Mouse (Mus musculus): ENCODE data around the gene Ppp6r1. TPM values are rescaled to one million over a fixed set of nuclear protein-coding genes. Genes with fewer than 3 reads are reported as not detected.
A peak's percentile ranks its signal among the peaks of the same experiment; 100 is the strongest.
"Not testable (repeated sequence)": the region's sequence is repeated elsewhere in the genome, so short reads cannot be mapped to it uniquely, and the experiment has no call there.

The Ppp6r1 gene
- polyA plus RNA-seq, 1 experiment from 2014 or later, result 82.6 TPM

- H3K27me3 ChIP-seq, result no peaks in the 10 kb centered on the region
- no peak for ATAC-seq
- peak; percentile 56 for TF ChIP-seq CTCF (IDR thresholded peaks at IDR 0.05)
- DNase-seq (ENCODE audit: low read depth, low spot score), result no peak
- in situ Hi-C loops (cut with MboI; ENCODE audit: low pct_unique_long_range_greater_than_20kb), result loop anchor here (10.0 kb wide), 1 partner anchor 181 kb away; no protein-coding TSS in a partner anchor
- ChIA-PET CTCF (interaction anchor here (0.6 to 1.2 kb wide), 4 partner anchors 8 to 169 kb away, joined by 3 to 4 read pairs (median 3); partner anchors contain the start of gene Rpl28), POLR2A (interaction anchor here (0.7 kb wide), 1 partner anchor 22 kb away, joined by 3 read pairs; no protein-coding TSS in a partner anchor)
Measured at GRCm38 (mm10) chr7:4623544-4624189, 35.2 kb downstream of the Ppp6r1 start.

GRCm38 (mm10) chr7:4619979-4620378 is 38.8 kb downstream of the Ppp6r1 start:
- in situ Hi-C loops (cut with MboI; ENCODE audit: low pct_unique_long_range_greater_than_20kb), result loop anchor here (10.0 kb wide), 2 partner anchors 55 to 185 kb away; no protein-coding TSS in a partner anchor
- peaks cover 5% of the 10 kb centered on the region for H3K27me3 ChIP-seq
- TF ChIP-seq CTCF (IDR thresholded peaks at IDR 0.05), result no peak
- ChIA-PET POLR2A (no interaction called here), CTCF (no interaction called here)
- ATAC-seq (peak; percentile 26), DNase-seq (ENCODE audit: low read depth, low spot score) (peak; percentile 20)

- TF ChIP-seq CTCF (IDR thresholded peaks at IDR 0.05), result no peak
- POLR2A ChIA-PET, result no interaction called here
- DNase-seq (ENCODE audit: low read depth, low spot score) (no peak), ATAC-seq (no peak)
- CTCF ChIA-PET, result no interaction called here
- peaks cover 27% of the 10 kb centered on the region for H3K27me3 ChIP-seq
- in situ Hi-C loops (cut with MboI; ENCODE audit: low pct_unique_long_range_greater_than_20kb), result loop anchor here (10.0 kb wide), 1 partner anchor 49 kb away; no protein-coding TSS in a partner anchor
Measured at GRCm38 (mm10) chr7:4613740-4614403, 44.9 kb downstream of the Ppp6r1 start.

GRCm38 (mm10) chr7:4612956-4613355 is 45.9 kb downstream of the Ppp6r1 start:
- no peak for TF ChIP-seq CTCF (IDR thresholded peaks at IDR 0.05)
- no peak for ATAC-seq
- CTCF ChIA-PET, result no interaction called here
- POLR2A ChIA-PET, result no interaction called here
- in situ Hi-C loops (cut with MboI; ENCODE audit: low pct_unique_long_range_greater_than_20kb), result loop anchor here (10.0 kb wide), 1 partner anchor 48 kb away; no protein-coding TSS in a partner anchor
- peaks cover 27% of the 10 kb centered on the region for H3K27me3 ChIP-seq
- DNase-seq (ENCODE audit: low read depth, low spot score), result no peak

GRCm38 (mm10) chr7:4612386-4612785 is 46.4 kb downstream of the Ppp6r1 start:
- POLR2A ChIA-PET, result no interaction called here

GRCm38 (mm10) chr7:4611921-4612341 is 46.9 kb downstream of the Ppp6r1 start:
- peaks cover 22% of the 10 kb centered on the region for H3K27me3 ChIP-seq
- DNase-seq (ENCODE audit: low read depth, low spot score) (no peak), ATAC-seq (no peak)
- CTCF ChIA-PET, result no interaction called here
- POLR2A ChIA-PET, result no interaction called here
- no peak for TF ChIP-seq CTCF (IDR thresholded peaks at IDR 0.05)
- in situ Hi-C loops (cut with MboI; ENCODE audit: low pct_unique_long_range_greater_than_20kb), result loop anchor here (10.0 kb wide), 1 partner anchor 47 kb away; no protein-coding TSS in a partner anchor

More at GRCm38 (mm10) chr7:4612386-4612785, 46.4 kb downstream of the Ppp6r1 start:
- DNase-seq (ENCODE audit: low read depth, low spot score) (no peak), ATAC-seq (no peak)
- no peak for TF ChIP-seq CTCF (IDR thresholded peaks at IDR 0.05)
- CTCF ChIA-PET, result no interaction called here
- peaks cover 22% of the 10 kb centered on the region for H3K27me3 ChIP-seq
- in situ Hi-C loops (cut with MboI; ENCODE audit: low pct_unique_long_range_greater_than_20kb), result loop anchor here (10.0 kb wide), 1 partner anchor 48 kb away; no protein-coding TSS in a partner anchor

- DNase-seq (ENCODE audit: low read depth, low spot score) (no peak), ATAC-seq (no peak)
- in situ Hi-C loops (cut with MboI; ENCODE audit: low pct_unique_long_range_greater_than_20kb), result loop anchor here (10.0 kb wide), 1 partner anchor 47 kb away; no protein-coding TSS in a partner anchor
- CTCF ChIA-PET, result no interaction called here
- TF ChIP-seq CTCF (IDR thresholded peaks at IDR 0.05), result no peak
- POLR2A ChIA-PET, result no interaction called here
- peaks cover 22% of the 10 kb centered on the region for H3K27me3 ChIP-seq
Measured at GRCm38 (mm10) chr7:4611511-4611910, 47.3 kb downstream of the Ppp6r1 start.

GRCm38 (mm10) chr7:4608002-4608401 is 50.8 kb downstream of the Ppp6r1 start:
- H3K27me3 ChIP-seq, result peaks cover 15% of the 10 kb centered on the region
- POLR2A ChIA-PET, result no interaction called here
- no peak for DNase-seq (ENCODE audit: low read depth, low spot score)
- in situ Hi-C loops (cut with MboI; ENCODE audit: low pct_unique_long_range_greater_than_20kb), result no loop called here
- TF ChIP-seq CTCF (IDR thresholded peaks at IDR 0.05), result no peak
- ATAC-seq, result no peak
- CTCF ChIA-PET, result no interaction called here

- ChIA-PET POLR2A (no interaction called here), CTCF (no interaction called here)
- no peak for TF ChIP-seq CTCF (IDR thresholded peaks at IDR 0.05)
- H3K27me3 ChIP-seq, result peaks cover 7% of the 10 kb centered on the region
- DNase-seq (ENCODE audit: low read depth, low spot score) (no peak), ATAC-seq (no peak)
- in situ Hi-C loops (cut with MboI; ENCODE audit: low pct_unique_long_range_greater_than_20kb), result no loop called here
Measured at GRCm38 (mm10) chr7:4603873-4604272, 54.9 kb downstream of the Ppp6r1 start, which contains the start of gene Ptprh. Ptprh (minus strand) TSS chr7:4604041.

- no peak for ATAC-seq
- H3K27me3 ChIP-seq, result peaks cover 11% of the 10 kb centered on the region
- no peak for DNase-seq (ENCODE audit: low read depth, low spot score)
- CTCF ChIA-PET, result no interaction called here
- in situ Hi-C loops (cut with MboI; ENCODE audit: low pct_unique_long_range_greater_than_20kb), result no loop called here
- POLR2A ChIA-PET, result no interaction called here
- no peak for TF ChIP-seq CTCF (IDR thresholded peaks at IDR 0.05)
Measured at GRCm38 (mm10) chr7:4602969-4603368, 55.9 kb downstream of the Ppp6r1 start.

GRCm38 (mm10) chr7:4597046-4597445 is 61.8 kb downstream of the Ppp6r1 start:
- ATAC-seq; POLR2A ChIA-PET; DNase-seq (ENCODE audit: low read depth, low spot score); CTCF ChIA-PET; in situ Hi-C loops (cut with MboI; ENCODE audit: low pct_unique_long_range_greater_than_20kb): not testable (repeated sequence)
- H3K27me3 ChIP-seq, result peaks cover 11% of the 10 kb centered on the region

Other genes with a start within 250 kb of the Ppp6r1 start
- gene Rdh13, start 213.4 kb downstream of the Ppp6r1 start, polyA plus RNA-seq (2021), result 45.3 TPM
- 0.04 TPM for gene Eps8l1, start 198.3 kb downstream of the Ppp6r1 start, polyA plus RNA-seq (2021)
- gene Ppp1r12c, start 157.3 kb downstream of the Ppp6r1 start, polyA plus RNA-seq (2021), result 85.2 TPM
- not detected for gene Tnnt1, start 142.6 kb downstream of the Ppp6r1 start, polyA plus RNA-seq (2021)
- gene Tnni3, start 134.8 kb downstream of the Ppp6r1 start, polyA plus RNA-seq (2021), result 0.33 TPM
- 1.9 TPM for gene Dnaaf3, start 126.6 kb downstream of the Ppp6r1 start, polyA plus RNA-seq (2021)
- 0.12 TPM for gene Syt5, start 111.5 kb downstream of the Ppp6r1 start, polyA plus RNA-seq (2021)
- gene Ptprh, start 55.0 kb downstream of the Ppp6r1 start, polyA plus RNA-seq (2021), result not detected
- 2.6 TPM for gene Tmem86b, start 27.6 kb downstream of the Ppp6r1 start, polyA plus RNA-seq (2021)
- 80.2 TPM for gene Hspbp1, start 26.0 kb upstream of the Ppp6r1 start, polyA plus RNA-seq (2021)
- 27.9 TPM for gene Brsk1, start 31.6 kb upstream of the Ppp6r1 start, polyA plus RNA-seq (2021)
- 0.14 TPM for gene Tmem150b, start 66.2 kb upstream of the Ppp6r1 start, polyA plus RNA-seq (2021)
- gene Kmt5c, start 81.1 kb upstream of the Ppp6r1 start, polyA plus RNA-seq (2021), result 58.6 TPM
- gene Cox6b2, start 94.1 kb upstream of the Ppp6r1 start, polyA plus RNA-seq (2021), result not detected
- not detected for gene Fam71e2, start 112.3 kb upstream of the Ppp6r1 start, polyA plus RNA-seq (2021)
- gene Il11, start 123.8 kb upstream of the Ppp6r1 start, polyA plus RNA-seq (2021), result 2.4 TPM
- gene Tmem190, start 123.9 kb upstream of the Ppp6r1 start, polyA plus RNA-seq (2021), result 0.67 TPM
- 5.7 TPM for gene Tmem238, start 130.6 kb upstream of the Ppp6r1 start, polyA plus RNA-seq (2021)
- gene Rpl28, start 133.9 kb upstream of the Ppp6r1 start, polyA plus RNA-seq (2021), result 230 TPM
- 250 TPM for gene Ube2s, start 153.6 kb upstream of the Ppp6r1 start, polyA plus RNA-seq (2021)
- 1.9 TPM for gene Shisa7, start 185.7 kb upstream of the Ppp6r1 start, polyA plus RNA-seq (2021)
- 8.5 TPM for gene Isoc2b, start 211.2 kb upstream of the Ppp6r1 start, polyA plus RNA-seq (2021)
- 6.6 TPM for gene Isoc2a, start 218.1 kb upstream of the Ppp6r1 start, polyA plus RNA-seq (2021)
- gene Gm36210, start 247.5 kb upstream of the Ppp6r1 start, polyA plus RNA-seq (2021), result not detected